Mouse (Mus musculus) skeletal muscle tissue, adult 2 months (tissue): ENCODE results near the gene Trak2.
"Not testable (repeated sequence)": the region's sequence is repeated elsewhere in the genome, so short reads cannot be mapped to it uniquely, and the experiment has no call there.

Experiments
- DNase-seq: peaks from one replicate; pipeline ENCODE4 v3.0.0-alpha.2; 2012; ENCODE audit warnings: low read depth, low spot score

Gene Trak2

GRCm38 (mm10) chr1:58973366-58974221 lies at the start of gene Trak2, which contains the start of gene Stradb:
Trak2 (minus strand) TSS chr1:58973430.
Stradb (plus strand) TSS chr1:58973522.
- DNase-seq: peak; percentile 96

- no peak for DNase-seq
Measured at GRCm38 (mm10) chr1:59021556-59021955, 48.3 kb upstream of the Trak2 start.

- DNase-seq: no peak
Measured at GRCm38 (mm10) chr1:59009250-59009649, 36.0 kb upstream of the Trak2 start.

GRCm38 (mm10) chr1:58995313-58995712 lies 22.1 kb upstream of the Trak2 start:
- DNase-seq: no peak

GRCm38 (mm10) chr1:58993723-58994122 lies 20.5 kb upstream of the Trak2 start:
- DNase-seq: no peak

GRCm38 (mm10) chr1:58993144-58993543 lies 19.9 kb upstream of the Trak2 start:
- no peak for DNase-seq

- DNase-seq: peak; percentile 72
Measured at GRCm38 (mm10) chr1:58984586-58984985, 11.4 kb upstream of the Trak2 start.

GRCm38 (mm10) chr1:58982276-58982675 lies 9.0 kb upstream of the Trak2 start:
- DNase-seq: no peak

- DNase-seq: no peak
Measured at GRCm38 (mm10) chr1:58972851-58973365, 322 bp downstream of the Trak2 start.

- no peak for DNase-seq
Measured at GRCm38 (mm10) chr1:58971097-58971496, 2.1 kb downstream of the Trak2 start.

- DNase-seq: no peak
Measured at GRCm38 (mm10) chr1:58970054-58970453, 3.2 kb downstream of the Trak2 start.

GRCm38 (mm10) chr1:58967534-58967933 lies 5.7 kb downstream of the Trak2 start:
- no peak for DNase-seq

GRCm38 (mm10) chr1:58962865-58963264 lies 10.4 kb downstream of the Trak2 start:
- no peak for DNase-seq

GRCm38 (mm10) chr1:58962418-58962817 lies 10.8 kb downstream of the Trak2 start:
- no peak for DNase-seq

- DNase-seq: no peak
Measured at GRCm38 (mm10) chr1:58961152-58961893, 11.9 kb downstream of the Trak2 start.

- DNase-seq: no peak
Measured at GRCm38 (mm10) chr1:58959682-58960081, 13.5 kb downstream of the Trak2 start.

- not testable (repeated sequence) for DNase-seq
Measured at GRCm38 (mm10) chr1:58958789-58959526, 14.3 kb downstream of the Trak2 start.

- DNase-seq: peak; percentile 63
Measured at GRCm38 (mm10) chr1:58957931-58958330, 15.3 kb downstream of the Trak2 start.

- DNase-seq: no peak
Measured at GRCm38 (mm10) chr1:58956229-58956628, 17.0 kb downstream of the Trak2 start.

GRCm38 (mm10) chr1:58955716-58956115 lies 17.5 kb downstream of the Trak2 start:
- no peak for DNase-seq

GRCm38 (mm10) chr1:58954578-58955410 lies 18.4 kb downstream of the Trak2 start:
- no peak for DNase-seq
